ENCODE assay signal across 24 mouse cellular contexts in the genomic region with DNA sequence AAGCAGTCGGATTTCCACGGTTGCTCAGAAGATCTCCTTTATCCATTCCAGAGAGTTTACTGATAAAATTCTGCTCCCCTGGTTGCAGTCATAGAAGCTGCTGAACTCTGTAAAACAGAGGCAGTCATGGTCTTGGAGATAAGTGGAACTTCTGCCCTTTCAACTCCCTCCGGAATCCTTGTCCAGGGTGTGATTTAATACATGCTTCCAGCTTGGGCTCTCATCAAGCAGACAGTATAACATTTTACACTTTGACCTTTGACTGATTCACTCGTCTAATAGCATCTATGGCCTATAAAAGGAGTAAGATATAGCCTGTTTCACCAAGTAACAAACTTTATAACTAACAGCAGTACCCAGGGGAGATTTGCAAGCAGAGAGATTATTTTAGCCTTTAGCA.
DNase-seq lines count a peak whose midpoint lies in the region; ATAC-seq lines count a peak whose summit lies in the region.
"Had no signal": no experiment of that assay in that cellular context is flagged by ENCODE, and none has a peak within 500 bp of the region (broad histone marks: within the 10 kb centered on the region; RNA-seq: fewer than 3 reads in every experiment).

No protein-coding gene starts in this region.

- H3K9ac ChIP-seq in intestine, embryonic 16.5 days (ENCODE audit: low read depth, low read length): no peak overlapping the region
- H3K9ac ChIP-seq: embryonic facial prominence, embryonic 13.5 days; forebrain, embryonic 12.5 days; forebrain, embryonic 15.5 days; hindbrain, embryonic 12.5 days; hindbrain, embryonic 15.5 days had no signal

- no peak overlapping the region for H3K27ac ChIP-seq in intestine, embryonic 16.5 days (ENCODE audit: low read length)
- H3K27ac ChIP-seq: embryonic facial prominence, embryonic 10.5 days; embryonic facial prominence, embryonic 13.5 days; forebrain, embryonic 12.5 days; forebrain, embryonic 15.5 days; gastrocnemius, adult 2 months; hindbrain, embryonic 12.5 days; hindbrain, embryonic 15.5 days had no signal

- no peaks in the 10 kb centered on the region for H3K36me3 ChIP-seq in intestine, embryonic 16.5 days (ENCODE audit: control insufficient read depth, insufficient read depth, low read length)
- H3K36me3 ChIP-seq: embryonic facial prominence, embryonic 10.5 days; embryonic facial prominence, embryonic 13.5 days; forebrain, embryonic 12.5 days; forebrain, embryonic 15.5 days; hindbrain, embryonic 12.5 days; hindbrain, embryonic 15.5 days had no signal

- peak; percentile 11 for DNase-seq in embryo, embryonic 10 days (ENCODE audit: low spot score)
- no peak for DNase-seq in embryo, embryonic 9.5 days (ENCODE audit: extremely low spot score)
- DNase-seq in embryo, embryonic 11.5 days (ENCODE audit: low read depth, low spot score): peak; percentile 4
- peak; percentile 48 for DNase-seq in mesoderm, embryonic 11.5 days (ENCODE audit: low read depth, low spot score)
- no peak for DNase-seq in spleen, postnatal 14 days (ENCODE audit: low spot score in 2 of 2)
- no peak for DNase-seq in lung, postnatal 10 days
- no peak for DNase-seq in layer of hippocampus, postnatal 10 days (ENCODE audit: low spot score in 2 of 2)
- DNase-seq: adrenal gland, postnatal 10 days; adrenal gland, postnatal 36 days; cerebellum, adult 18-20 months; cerebellum, adult 9-10 months; cerebellum, postnatal 14 days; gastrocnemius, adult 2 months; gastrocnemius, postnatal 14 days; heart, adult 11 months had no signal

- no peak overlapping the region for H3K4me2 ChIP-seq in intestine, embryonic 16.5 days (ENCODE audit: low read depth, low read length)
- H3K4me2 ChIP-seq: embryonic facial prominence, embryonic 13.5 days; forebrain, embryonic 12.5 days; forebrain, embryonic 15.5 days; heart, embryonic 11.5 days; hindbrain, embryonic 12.5 days; hindbrain, embryonic 15.5 days had no signal

- H3K4me1 ChIP-seq in intestine, embryonic 16.5 days (ENCODE audit: control insufficient read depth, insufficient read depth, low read length): 0 out of 2 replicates have a peak, but pooled peaks cover 2% of the 10 kb centered on the region
- H3K4me1 ChIP-seq: embryonic facial prominence, embryonic 10.5 days; embryonic facial prominence, embryonic 13.5 days; forebrain, embryonic 12.5 days; forebrain, embryonic 15.5 days; hindbrain, embryonic 12.5 days; hindbrain, embryonic 15.5 days had no signal

- H3K9me3 ChIP-seq in intestine, embryonic 16.5 days (ENCODE audit: control insufficient read depth, low read length): no peaks in the 10 kb centered on the region
- H3K9me3 ChIP-seq: embryonic facial prominence, embryonic 10.5 days; embryonic facial prominence, embryonic 13.5 days; forebrain, embryonic 12.5 days; forebrain, embryonic 15.5 days; hindbrain, embryonic 12.5 days; hindbrain, embryonic 15.5 days had no signal

- peak; percentile 95 for ATAC-seq in intestine, embryonic 16.5 days
- ATAC-seq: forebrain, embryonic 15.5 days had no signal

- H3K27me3 ChIP-seq in intestine, embryonic 16.5 days (replicated peaks; ENCODE audit: control insufficient read depth, insufficient read depth, low read length): no peaks in the 10 kb centered on the region
- H3K27me3 ChIP-seq: embryonic facial prominence, embryonic 13.5 days; forebrain, embryonic 12.5 days; forebrain, embryonic 15.5 days; hindbrain, embryonic 12.5 days; hindbrain, embryonic 15.5 days had no signal

- 41% methylated on average over 4 of the region's 4 CpGs for WGBS in intestine, embryonic 16.5 days

- no peak overlapping the region for H3K4me3 ChIP-seq in intestine, embryonic 16.5 days (ENCODE audit: low read length)
- H3K4me3 ChIP-seq: embryonic facial prominence, embryonic 10.5 days; embryonic facial prominence, embryonic 13.5 days; erythroblast, embryonic 14.5 days; forebrain, embryonic 12.5 days; forebrain, embryonic 15.5 days; gastrocnemius, adult 2 months; hindbrain, embryonic 12.5 days; hindbrain, embryonic 15.5 days had no signal

Comparison
In these comparisons a context has a peak if more than half of its experiments do, and no peak if none do; other contexts are left out.
1. DNase-seq: peak in embryo, embryonic 10 days (single experiment), embryo, embryonic 11.5 days (single experiment) and mesoderm, embryonic 11.5 days (single experiment); none in embryo, embryonic 9.5 days (single experiment), spleen, postnatal 14 days (0 of 2), lung, postnatal 10 days (single experiment) and layer of hippocampus, postnatal 10 days (0 of 2).